Mouse (Mus musculus): ENCODE data around the gene Rbfox3. TPM values are rescaled to one million over a fixed set of nuclear protein-coding genes. Genes with fewer than 3 reads are reported as not detected.

The Rbfox3 gene
- polyA plus RNA-seq, 1 experiment from 2014 or later, result 6.9 TPM

DNA sequence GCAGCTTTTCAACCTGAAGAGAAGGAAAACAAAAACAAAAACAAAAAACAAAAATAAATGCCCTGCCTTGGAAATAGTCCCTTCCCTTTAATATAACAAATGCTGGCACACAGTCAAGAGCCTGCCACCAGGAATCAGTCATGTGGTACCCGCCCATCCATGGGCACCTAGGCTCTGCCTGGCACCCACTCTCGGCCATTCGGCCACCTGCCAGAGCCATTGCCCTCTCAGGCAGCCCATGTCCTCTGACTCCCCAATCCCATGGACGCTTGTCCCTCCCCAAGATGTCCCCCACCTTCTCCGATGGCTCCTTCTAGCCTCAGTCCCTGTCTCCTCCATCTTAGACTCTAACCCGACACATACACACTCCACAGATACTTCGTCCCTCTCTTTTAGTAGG lies 100.0 kb downstream of the Rbfox3 start:
- Histone ChIP-seq H3K27me3 (ENCODE audit: control insufficient read depth, insufficient read depth, low read length) (no peaks in the 10 kb centered on the region), H3K4me2 (ENCODE audit: low read depth, low read length, severe bottlenecking) (no peak overlapping the region), H3K36me3 (ENCODE audit: control insufficient read depth, insufficient read depth, low read length) (no peaks in the 10 kb centered on the region), H3K27ac (ENCODE audit: low read depth, low read length) (no peak overlapping the region), H3K4me1 (replicated peaks; ENCODE audit: control insufficient read depth, insufficient read depth, low read length) (no peaks in the 10 kb centered on the region), H3K4me3 (ENCODE audit: low read depth, low read length) (no peak overlapping the region), H3K9ac (ENCODE audit: low read length) (no peak overlapping the region), H3K9me3 (ENCODE audit: control insufficient read depth, low read length) (no peaks in the 10 kb centered on the region)
- ATAC-seq (replicated peaks; ENCODE audit: low FRiP score) (no peak), DNase-seq (ENCODE audit: low spot score) (no peak)
- WGBS, result 89% methylated on average over 7 of the region's 7 CpGs

DNA sequence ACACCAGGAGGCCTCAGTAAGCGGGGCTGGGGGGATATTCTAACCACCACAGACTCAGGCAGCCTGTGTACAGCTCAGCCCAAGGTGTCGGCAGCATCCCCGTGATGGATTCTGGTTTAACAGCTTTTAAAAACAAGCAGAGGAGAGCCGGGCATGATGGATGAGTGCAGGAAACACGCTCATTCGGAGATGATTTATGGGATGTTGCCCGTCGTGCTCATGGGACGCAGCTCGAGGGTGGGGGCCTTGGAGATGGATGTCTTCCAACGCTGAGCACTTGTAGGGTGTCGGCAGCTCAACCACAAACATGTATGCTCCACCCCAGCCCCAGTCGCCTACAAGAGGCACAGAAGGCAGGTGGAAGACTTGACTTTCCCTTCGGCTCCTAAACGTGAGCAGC lies 103.9 kb downstream of the Rbfox3 start:
- Histone ChIP-seq H3K27ac (ENCODE audit: low read depth, low read length) (no peak overlapping the region), H3K4me2 (ENCODE audit: low read depth, low read length, severe bottlenecking) (no peak overlapping the region), H3K27me3 (ENCODE audit: control insufficient read depth, insufficient read depth, low read length) (no peaks in the 10 kb centered on the region), H3K4me3 (ENCODE audit: low read depth, low read length) (no peak overlapping the region), H3K36me3 (ENCODE audit: control insufficient read depth, insufficient read depth, low read length) (no peaks in the 10 kb centered on the region), H3K4me1 (replicated peaks; ENCODE audit: control insufficient read depth, insufficient read depth, low read length) (no peaks in the 10 kb centered on the region), H3K9ac (ENCODE audit: low read length) (no peak overlapping the region), H3K9me3 (ENCODE audit: control insufficient read depth, low read length) (no peaks in the 10 kb centered on the region)
- ATAC-seq (replicated peaks; ENCODE audit: low FRiP score), result no peak
- DNase-seq (ENCODE audit: low spot score), result no peak
- WGBS, result 86% methylated on average over 15 of the region's 15 CpGs

DNA sequence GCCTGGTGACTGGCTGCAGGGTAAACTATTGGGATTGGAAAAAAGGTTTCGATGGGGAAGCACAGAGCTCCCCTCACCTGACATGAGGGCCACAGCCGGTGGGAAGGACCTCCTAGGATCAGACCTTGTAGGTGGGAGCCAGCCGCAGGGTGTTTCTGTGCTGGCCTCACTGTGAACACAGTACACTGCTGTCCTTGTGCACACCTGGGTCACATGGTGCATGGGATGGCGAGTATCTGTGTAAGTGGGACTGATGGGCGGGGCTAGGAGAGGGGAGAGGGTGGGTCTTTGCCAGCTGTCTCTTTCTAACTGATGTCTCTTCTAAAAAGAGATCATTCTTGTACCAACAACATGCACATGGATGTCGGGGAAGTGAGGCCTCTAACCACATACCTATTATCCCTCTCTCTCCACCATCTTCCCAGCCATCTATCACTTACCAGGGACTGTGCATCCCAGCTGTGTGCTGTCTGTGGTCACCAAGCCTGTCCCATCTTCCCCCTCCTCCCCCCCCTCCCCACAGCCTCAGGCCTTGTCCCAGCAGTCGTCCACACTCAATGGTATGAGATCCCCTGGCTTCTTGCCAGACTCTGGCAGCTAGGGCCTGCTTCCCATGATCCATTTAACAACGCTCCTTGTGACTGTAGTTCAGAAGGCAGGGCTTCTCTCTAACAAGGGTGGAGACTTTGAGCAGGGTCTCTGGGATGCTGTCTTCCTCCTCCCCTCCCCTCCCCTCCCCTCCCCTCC lies 116.4 kb downstream of the Rbfox3 start:
- H3K27me3 ChIP-seq (ENCODE audit: control insufficient read depth, insufficient read depth, low read length), result no peaks in the 10 kb centered on the region
- H3K27ac ChIP-seq (ENCODE audit: low read depth, low read length), result peak overlapping the region; percentile 86
- DNase-seq (ENCODE audit: low spot score) (no peak), ATAC-seq (replicated peaks; ENCODE audit: low FRiP score) (peak; percentile 22; the same call in 1 of the 2 replicates)
- H3K4me1 ChIP-seq (replicated peaks; ENCODE audit: control insufficient read depth, insufficient read depth, low read length), result peaks cover 10% of the 10 kb centered on the region; the same call in 1 of the 2 replicates
- WGBS, result 69% methylated on average over 8 of the region's 8 CpGs
- no peak overlapping the region for H3K9ac ChIP-seq (ENCODE audit: low read length)
- no peak overlapping the region for H3K4me2 ChIP-seq (ENCODE audit: low read depth, low read length, severe bottlenecking)
- H3K36me3 ChIP-seq (ENCODE audit: control insufficient read depth, insufficient read depth, low read length), result no peaks in the 10 kb centered on the region
- H3K4me3 ChIP-seq (ENCODE audit: low read depth, low read length), result no peak overlapping the region
- H3K9me3 ChIP-seq (ENCODE audit: control insufficient read depth, low read length), result no peaks in the 10 kb centered on the region

DNA sequence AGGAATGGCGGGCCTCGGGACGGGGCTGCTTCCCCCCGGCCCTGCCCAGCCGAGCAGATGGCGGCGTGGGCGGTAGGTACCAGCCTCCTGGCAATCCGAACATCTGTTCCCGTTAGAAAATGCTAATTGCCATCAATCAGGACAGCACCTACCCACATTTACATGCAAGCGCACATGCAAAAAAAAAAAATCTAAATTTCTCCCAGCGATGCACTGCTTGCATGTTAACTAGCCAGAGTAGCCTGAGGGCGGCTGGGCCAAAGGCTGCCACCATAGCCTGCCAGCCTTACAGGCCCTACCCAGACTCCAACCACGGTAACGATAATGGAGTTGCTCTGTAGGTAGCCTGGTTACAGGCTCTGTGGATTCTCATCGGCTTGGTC lies 117.8 kb downstream of the Rbfox3 start:
- peak; percentile 74 for DNase-seq (ENCODE audit: low spot score)
- Histone ChIP-seq H3K9me3 (ENCODE audit: control insufficient read depth, low read length) (no peaks in the 10 kb centered on the region), H3K27ac (ENCODE audit: low read depth, low read length) (peak overlapping the region; percentile 86), H3K4me3 (ENCODE audit: low read depth, low read length) (no peak overlapping the region), H3K9ac (ENCODE audit: low read length) (no peak overlapping the region), H3K4me2 (ENCODE audit: low read depth, low read length, severe bottlenecking) (no peak overlapping the region), H3K36me3 (ENCODE audit: control insufficient read depth, insufficient read depth, low read length) (no peaks in the 10 kb centered on the region), H3K27me3 (ENCODE audit: control insufficient read depth, insufficient read depth, low read length) (no peaks in the 10 kb centered on the region), H3K4me1 (replicated peaks; ENCODE audit: control insufficient read depth, insufficient read depth, low read length) (peaks cover 10% of the 10 kb centered on the region; the same call in 1 of the 2 replicates)
- ATAC-seq (replicated peaks; ENCODE audit: low FRiP score), result peak; percentile 86
- WGBS, result 61% methylated on average over 16 of the region's 16 CpGs

DNA sequence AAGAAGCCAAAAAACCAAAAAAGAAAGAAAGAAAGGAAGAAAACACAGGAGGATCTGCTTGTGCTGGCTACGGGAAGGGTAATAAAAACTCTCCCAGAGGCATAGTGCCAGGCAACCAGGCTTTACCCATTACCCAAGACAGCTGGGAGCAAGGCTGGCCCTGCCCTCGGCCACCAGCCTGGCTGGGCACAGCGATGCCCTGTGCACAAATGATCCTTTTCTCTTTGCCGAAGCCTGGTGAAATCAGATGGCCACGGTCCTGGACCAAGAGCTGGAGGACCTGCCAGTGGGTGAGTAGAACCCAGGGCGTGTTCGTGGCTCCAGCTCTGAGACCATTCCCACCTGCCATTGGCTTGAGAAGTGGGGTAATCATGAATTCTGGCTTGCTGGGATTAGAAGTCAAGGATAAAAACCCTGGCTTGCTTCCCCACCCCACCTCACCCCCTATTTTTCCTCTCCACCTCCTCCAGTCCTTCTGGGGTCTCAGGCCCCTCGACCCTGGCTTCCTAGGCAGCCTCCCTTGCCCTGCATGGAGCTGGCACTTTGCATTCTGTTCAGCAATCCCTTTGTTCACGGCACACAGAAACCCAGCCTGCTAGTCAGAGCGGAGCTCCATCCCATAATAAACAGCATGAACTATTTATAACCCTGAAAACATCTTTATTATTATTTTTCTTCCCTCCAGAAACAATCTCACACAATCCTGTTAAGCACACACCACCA lies 118.3 kb downstream of the Rbfox3 start:
- H3K9me3 ChIP-seq (ENCODE audit: control insufficient read depth, low read length), result no peaks in the 10 kb centered on the region
- no peaks in the 10 kb centered on the region for H3K36me3 ChIP-seq (ENCODE audit: control insufficient read depth, insufficient read depth, low read length)
- peak overlapping the region; percentile 86 for H3K27ac ChIP-seq (ENCODE audit: low read depth, low read length)
- peak overlapping the region; percentile 7; the same call in 1 of the 2 replicates for H3K9ac ChIP-seq (ENCODE audit: low read length)
- no peak for DNase-seq (ENCODE audit: low spot score)
- H3K27me3 ChIP-seq (ENCODE audit: control insufficient read depth, insufficient read depth, low read length), result no peaks in the 10 kb centered on the region
- peak; percentile 40; the same call in 1 of the 2 replicates for ATAC-seq (replicated peaks; ENCODE audit: low FRiP score)
- WGBS, result 78% methylated on average over 10 of the region's 10 CpGs
- H3K4me1 ChIP-seq (replicated peaks; ENCODE audit: control insufficient read depth, insufficient read depth, low read length), result peaks cover 10% of the 10 kb centered on the region; the same call in 1 of the 2 replicates
- H3K4me2 ChIP-seq (ENCODE audit: low read depth, low read length, severe bottlenecking), result no peak overlapping the region
- H3K4me3 ChIP-seq (ENCODE audit: low read depth, low read length), result no peak overlapping the region

DNA sequence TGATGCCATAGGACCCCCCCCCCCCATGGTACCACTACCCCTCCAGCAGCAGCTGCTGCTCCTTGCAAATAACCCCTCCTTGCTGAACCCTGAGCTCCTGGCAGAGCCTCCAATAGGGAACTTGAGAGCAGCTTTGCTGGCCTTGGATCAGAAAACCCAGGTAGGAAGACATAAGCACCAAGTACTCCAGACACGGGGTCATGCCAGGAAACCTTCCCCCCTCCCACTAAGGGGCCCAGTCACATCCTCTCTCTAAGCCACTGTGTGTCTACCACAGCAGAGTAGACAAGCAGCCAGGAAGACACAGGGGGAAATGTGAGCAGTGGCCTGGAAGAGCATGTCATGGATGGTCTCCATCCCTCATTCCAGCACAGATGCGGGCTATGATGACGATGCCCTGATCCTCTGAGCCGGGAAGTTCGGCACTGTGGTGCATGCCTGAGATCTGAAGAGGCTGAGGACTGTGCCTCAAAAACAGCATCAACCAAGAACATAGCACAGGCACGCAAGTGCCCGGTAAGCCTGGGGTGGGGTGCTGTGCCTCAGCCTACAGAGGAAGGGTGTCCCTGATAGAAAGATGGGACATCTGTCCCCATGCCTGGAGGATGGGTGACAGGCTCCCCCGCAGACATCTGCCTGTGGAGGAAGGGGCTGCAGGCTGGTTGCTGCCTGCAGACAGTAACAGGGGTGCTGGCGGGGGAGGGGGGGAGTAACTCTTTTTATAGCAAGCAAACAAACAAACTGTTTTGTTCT lies 119.1 kb downstream of the Rbfox3 start:
- 84% methylated on average over 9 of the region's 9 CpGs for WGBS
- Histone ChIP-seq H3K36me3 (ENCODE audit: control insufficient read depth, insufficient read depth, low read length) (no peaks in the 10 kb centered on the region), H3K27ac (ENCODE audit: low read depth, low read length) (peak overlapping the region; percentile 86), H3K4me2 (ENCODE audit: low read depth, low read length, severe bottlenecking) (no peak overlapping the region), H3K4me1 (replicated peaks; ENCODE audit: control insufficient read depth, insufficient read depth, low read length) (peaks cover 10% of the 10 kb centered on the region; the same call in 1 of the 2 replicates), H3K27me3 (ENCODE audit: control insufficient read depth, insufficient read depth, low read length) (no peaks in the 10 kb centered on the region), H3K9me3 (ENCODE audit: control insufficient read depth, low read length) (no peaks in the 10 kb centered on the region; the same call in 1 of the 2 replicates), H3K9ac (ENCODE audit: low read length) (no peak overlapping the region; the same call in 1 of the 2 replicates), H3K4me3 (ENCODE audit: low read depth, low read length) (no peak overlapping the region)
- no peak for ATAC-seq (replicated peaks; ENCODE audit: low FRiP score)
- no peak for DNase-seq (ENCODE audit: low spot score)

DNA sequence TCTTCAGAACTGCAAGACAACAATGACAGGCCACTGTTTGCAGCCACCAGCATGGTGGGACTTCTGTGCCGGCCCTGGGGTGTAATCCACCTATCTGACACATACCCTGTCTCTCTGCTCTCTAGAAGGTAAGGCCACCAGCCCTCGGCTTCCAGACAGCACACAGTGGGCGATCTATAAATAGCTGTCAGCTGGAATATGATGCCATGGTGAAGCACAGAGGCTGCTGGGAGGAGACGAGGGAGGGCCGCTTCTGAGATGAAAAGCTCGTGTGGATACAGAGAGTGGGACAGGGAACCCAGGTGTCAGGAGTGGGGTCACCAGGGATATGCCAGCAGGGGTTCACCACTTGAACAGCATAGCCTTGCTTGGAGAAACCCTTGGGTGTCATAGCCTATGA lies 120.0 kb downstream of the Rbfox3 start:
- WGBS, result 76% methylated on average over 6 of the region's 6 CpGs
- H3K9ac ChIP-seq (ENCODE audit: low read length), result no peak overlapping the region
- H3K27ac ChIP-seq (ENCODE audit: low read depth, low read length), result no peak overlapping the region

DNA sequence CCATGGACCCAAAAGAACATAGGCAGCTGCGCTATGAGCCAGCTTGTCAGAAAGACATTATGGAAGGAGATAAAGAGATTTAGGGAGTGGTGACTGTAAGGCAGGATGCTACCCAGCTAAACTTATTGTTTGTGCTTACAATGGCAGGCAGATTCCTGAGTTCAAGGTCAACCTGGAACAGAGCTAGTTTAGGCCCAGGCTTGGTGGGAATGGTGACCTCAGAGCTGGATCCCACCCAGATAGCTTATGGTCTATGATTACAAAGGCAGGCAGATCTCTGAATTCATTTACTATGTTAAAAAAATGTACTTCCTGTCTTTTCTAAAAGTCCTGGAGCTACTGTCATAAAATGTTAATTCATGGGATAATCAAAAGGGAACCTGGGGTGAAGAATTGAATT lies 123.3 kb downstream of the Rbfox3 start:
- Histone ChIP-seq H3K4me3 (ENCODE audit: low read depth, low read length) (no peak overlapping the region), H3K27me3 (ENCODE audit: control insufficient read depth, insufficient read depth, low read length) (no peaks in the 10 kb centered on the region), H3K9me3 (ENCODE audit: control insufficient read depth, low read length) (no peaks in the 10 kb centered on the region; the same call in 1 of the 2 replicates), H3K9ac (ENCODE audit: low read length) (no peak overlapping the region), H3K36me3 (ENCODE audit: control insufficient read depth, insufficient read depth, low read length) (no peaks in the 10 kb centered on the region), H3K4me2 (ENCODE audit: low read depth, low read length, severe bottlenecking) (no peak overlapping the region), H3K4me1 (replicated peaks; ENCODE audit: control insufficient read depth, insufficient read depth, low read length) (peaks cover 6% of the 10 kb centered on the region; the same call in 1 of the 2 replicates), H3K27ac (ENCODE audit: low read depth, low read length) (no peak overlapping the region)
- ATAC-seq (replicated peaks; ENCODE audit: low FRiP score), result no peak
- 97% methylated on average over 1 of the region's 1 CpGs for WGBS
- no peak for DNase-seq (ENCODE audit: low spot score)

More for the DNA sequence above, 120.0 kb downstream of the Rbfox3 start:
- H3K9me3 ChIP-seq (ENCODE audit: control insufficient read depth, low read length), result no peaks in the 10 kb centered on the region; the same call in 1 of the 2 replicates
- H3K4me2 ChIP-seq (ENCODE audit: low read depth, low read length, severe bottlenecking), result no peak overlapping the region
- no peaks in the 10 kb centered on the region for H3K36me3 ChIP-seq (ENCODE audit: control insufficient read depth, insufficient read depth, low read length)
- H3K4me1 ChIP-seq (replicated peaks; ENCODE audit: control insufficient read depth, insufficient read depth, low read length), result peaks cover 10% of the 10 kb centered on the region; the same call in 1 of the 2 replicates
- no peak overlapping the region for H3K4me3 ChIP-seq (ENCODE audit: low read depth, low read length)
- H3K27me3 ChIP-seq (ENCODE audit: control insufficient read depth, insufficient read depth, low read length), result no peaks in the 10 kb centered on the region
- ATAC-seq (replicated peaks; ENCODE audit: low FRiP score) (no peak), DNase-seq (ENCODE audit: low spot score) (no peak)

Data from forebrain, embryonic 11.5 days (tissue).